ENCODE assay signal across 7 mouse cellular contexts in the genomic region with DNA sequence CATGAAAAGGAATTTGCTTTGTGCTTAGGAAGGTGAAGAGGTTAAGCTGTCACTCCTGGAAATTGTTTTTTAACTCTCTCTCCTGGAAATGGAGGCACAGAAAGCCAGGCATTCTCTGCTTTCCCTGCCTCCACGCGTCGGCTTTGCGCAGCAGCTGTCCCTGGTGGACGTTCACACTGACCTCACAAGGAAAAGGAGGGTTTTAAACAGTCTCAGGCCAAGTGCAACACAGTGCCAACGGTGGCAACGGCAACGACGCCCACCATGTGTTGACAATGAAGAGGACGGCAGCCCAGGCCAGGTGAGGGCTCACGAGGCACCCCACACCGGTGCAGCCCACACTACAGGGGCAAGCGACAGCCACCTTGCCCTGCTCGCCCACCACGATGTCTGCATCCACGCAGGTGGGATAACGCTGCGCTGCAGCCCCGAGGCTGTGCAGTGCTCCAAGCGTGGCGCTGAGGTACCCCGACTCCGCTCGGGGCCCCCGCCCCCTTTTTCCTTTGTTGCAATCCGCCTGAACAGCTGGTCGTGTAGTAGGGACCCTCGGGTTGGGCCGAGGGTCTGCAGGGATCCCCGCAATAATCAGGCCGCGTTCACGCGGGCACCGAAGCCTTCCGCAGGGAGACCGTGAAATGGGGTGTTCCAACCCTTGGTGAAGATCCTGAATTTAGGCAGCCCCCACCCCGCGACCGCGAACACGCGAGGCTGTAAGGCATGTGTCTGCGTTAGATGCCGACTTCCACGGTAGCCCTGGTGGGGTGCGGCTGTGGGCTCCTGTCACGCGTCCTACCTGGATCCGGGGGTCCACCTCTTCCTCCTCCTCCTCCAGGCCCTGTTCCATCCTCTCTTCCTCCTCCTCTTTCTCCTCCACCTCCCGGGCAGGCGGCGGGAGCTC. TPM values are rescaled to one million over a fixed set of nuclear protein-coding genes. Genes with fewer than 3 reads are reported as not detected.
DNase-seq lines count a peak whose midpoint lies in the region; ATAC-seq lines count a peak whose summit lies in the region.

No protein-coding gene starts in this region.

- under 1% methylated on average over 53 of the region's 53 CpGs for WGBS in stomach, embryonic 15.5 days

- H3K27me3 ChIP-seq in megakaryocyte, embryonic 14.5 days (replicated peaks): peaks cover 86% of the 10 kb centered on the region
- H3K27me3 ChIP-seq in stomach, embryonic 15.5 days (replicated peaks): no peaks in the 10 kb centered on the region

- H3K27ac ChIP-seq in brown adipose tissue, adult 24 weeks (replicated peaks; ENCODE audit: low read depth, low read length): peak overlapping the region; percentile 91
- peak overlapping the region; percentile 54 for H3K27ac ChIP-seq in stomach, embryonic 15.5 days

- H3K9me3 ChIP-seq in megakaryocyte, embryonic 14.5 days: no peaks in the 10 kb centered on the region
- no peaks in the 10 kb centered on the region for H3K9me3 ChIP-seq in stomach, embryonic 15.5 days

- peak overlapping the region; percentile 76 for H3K9ac ChIP-seq in stomach, embryonic 15.5 days

- H3K4me1 ChIP-seq in brown adipose tissue, adult 24 weeks (ENCODE audit: control insufficient read depth, insufficient read depth, insufficient read length, low read length): peaks cover 21% of the 10 kb centered on the region
- H3K4me1 ChIP-seq in megakaryocyte, embryonic 14.5 days: peaks cover 38% of the 10 kb centered on the region
- H3K4me1 ChIP-seq in stomach, embryonic 15.5 days: peaks cover 22% of the 10 kb centered on the region; the same call in 1 of the 2 replicates

- peak overlapping the region; percentile 85 for H3K4me3 ChIP-seq in brown adipose tissue, adult 24 weeks (ENCODE audit: insufficient read depth, low read depth, low read length)
- peak overlapping the region; percentile 94 for H3K4me3 ChIP-seq in megakaryocyte, embryonic 14.5 days (replicated peaks)
- H3K4me3 ChIP-seq in stomach, embryonic 15.5 days (replicated peaks): peak overlapping the region; percentile 91

- peak; percentile 20 for DNase-seq in urinary bladder, postnatal 25 days (ENCODE audit: low spot score)
- no peak for DNase-seq in urinary bladder, postnatal 36 days (ENCODE audit: low spot score in 2 of 2)
- peak; percentile 35 to 41 for DNase-seq in frontal cortex, postnatal 25 days (ENCODE audit: low spot score in 2 of 2)
- DNase-seq in kidney, adult 9 months: peak; percentile 56

- peak overlapping the region; percentile 86 for H3K4me2 ChIP-seq in stomach, embryonic 15.5 days

- peak; percentile 36 for ATAC-seq in stomach, embryonic 15.5 days (ENCODE audit: insufficient read depth, low FRiP score, low read depth)

- H3K36me3 ChIP-seq in megakaryocyte, embryonic 14.5 days (replicated peaks; ENCODE audit: low read length): no peaks in the 10 kb centered on the region
- H3K36me3 ChIP-seq in stomach, embryonic 15.5 days: no peaks in the 10 kb centered on the region

RNA-seq across cellular contexts. Expression of gene Sh3bp5, which starts 0.6 kb away (rescaled TPM):
- 65.9 and 67.5 TPM in 2 replicates for polyA plus RNA-seq in brown adipose tissue, adult 24 weeks (2012; ENCODE audit: insufficient read depth, insufficient read length, missing spikeins)
- 2.2 TPM in 1 of 2 replicates, not detected in the other for polyA plus RNA-seq in megakaryocyte, embryonic 14.5 days (2012; ENCODE audit: insufficient read depth, low replicate concordance)
- polyA plus RNA-seq in stomach, embryonic 15.5 days (2015; fragmentation: Nextera tagmentation; extraction: Ambion mirVana): 19.8 and 22.0 TPM in 2 replicates

RNA-seq across cellular contexts. Expression of gene Eaf1, which starts 58.9 kb away (rescaled TPM):
- polyA plus RNA-seq in brown adipose tissue, adult 24 weeks (2012; ENCODE audit: insufficient read depth, insufficient read length, missing spikeins): 8.2 and 8.6 TPM in 2 replicates
- polyA plus RNA-seq in megakaryocyte, embryonic 14.5 days (2012; ENCODE audit: insufficient read depth, low replicate concordance): 33.2 and 37.0 TPM in 2 replicates
- 21.6 and 22.4 TPM in 2 replicates for polyA plus RNA-seq in stomach, embryonic 15.5 days (2015; fragmentation: Nextera tagmentation; extraction: Ambion mirVana)

RNA-seq across cellular contexts. Expression of gene Mettl6, which starts 59.6 kb away (rescaled TPM):
- polyA plus RNA-seq in brown adipose tissue, adult 24 weeks (2012; ENCODE audit: insufficient read depth, insufficient read length, missing spikeins): 16.9 TPM in 2 replicates
- 2.9 TPM in 1 of 2 replicates, not detected in the other for polyA plus RNA-seq in megakaryocyte, embryonic 14.5 days (2012; ENCODE audit: insufficient read depth, low replicate concordance)
- 56.6 and 56.7 TPM in 2 replicates for polyA plus RNA-seq in stomach, embryonic 15.5 days (2015; fragmentation: Nextera tagmentation; extraction: Ambion mirVana)

Comparison
In these comparisons a context has a peak if more than half of its experiments do, and no peak if none do; other contexts are left out.
1. DNase-seq: peak in urinary bladder, postnatal 25 days (single experiment), frontal cortex, postnatal 25 days (2 of 2) and kidney, adult 9 months (single experiment); none in urinary bladder, postnatal 36 days (0 of 2).
2. Peak in every context shown above with its lines, with median percentiles within 50 percentile points of each other: H3K4me3 ChIP-seq.